Comparison of ENCODE assay signal across 12 mouse cellular contexts in genomic region chr3:94506664-94507063, GRCm38 (mm10). TPM values are rescaled to one million over a fixed set of nuclear protein-coding genes. Genes with fewer than 3 reads are reported as not detected.
DNase-seq lines count a peak whose midpoint lies in the region; ATAC-seq and TF ChIP-seq lines count a peak whose summit lies in the region.
"Had no signal": no experiment of that assay in that cellular context is flagged by ENCODE, and none has a peak within 500 bp of the region (broad histone marks: within the 10 kb centered on the region; RNA-seq: fewer than 3 reads in every experiment).

No protein-coding gene starts in this region.

- DNase-seq in thymus, postnatal 0 days (ENCODE audit: low spot score), result peak; percentile 7
- no peak for DNase-seq in thymus, postnatal 10 days (ENCODE audit: low spot score in 2 of 2)
- peak; percentile 6 for DNase-seq in adipocyte (ENCODE audit: low spot score)
- no peak for DNase-seq in frontal cortex, adult 2 months (ENCODE audit: extremely low spot score in 1 of 2, low spot score in 1 of 2)
- DNase-seq in right cerebral cortex, postnatal 4 days, result no peak
- DNase-seq in left cerebral cortex, postnatal 14 days (ENCODE audit: low spot score in 2 of 2), result no peak
- DNase-seq: gastrocnemius, postnatal 25 days; heart, postnatal 10 days; kidney, adult 18-20 months had no signal

- no peaks in the 10 kb centered on the region for H3K4me1 ChIP-seq in intestine, postnatal 0 days (replicated peaks; ENCODE audit: control insufficient read depth, insufficient read depth, low read length)
- no peaks in the 10 kb centered on the region for H3K4me1 ChIP-seq in intestine, embryonic 16.5 days (ENCODE audit: control insufficient read depth, insufficient read depth, low read length)

- H3K36me3 ChIP-seq in intestine, postnatal 0 days (ENCODE audit: control insufficient read depth, insufficient read depth), result peaks cover 35% of the 10 kb centered on the region
- H3K36me3 ChIP-seq in intestine, embryonic 16.5 days (ENCODE audit: control insufficient read depth, insufficient read depth, low read length), result peaks cover 3% of the 10 kb centered on the region

- no peaks in the 10 kb centered on the region for H3K9me3 ChIP-seq in intestine, postnatal 0 days (ENCODE audit: control insufficient read depth)
- H3K9me3 ChIP-seq in intestine, embryonic 16.5 days (ENCODE audit: control insufficient read depth, low read length), result no peaks in the 10 kb centered on the region

- 91% methylated on average over 1 of the region's 1 CpGs for WGBS in intestine, postnatal 0 days
- WGBS in intestine, embryonic 16.5 days, result 100% methylated on average over 1 of the region's 1 CpGs

- intact Hi-C loops in left cerebral cortex, postnatal 14 days (cut with DNase I), result no loop called here

- H3K27ac ChIP-seq in intestine, postnatal 0 days (ENCODE audit: low read depth, low read length), result no peak overlapping the region
- no peak overlapping the region for H3K27ac ChIP-seq in intestine, embryonic 16.5 days (ENCODE audit: low read length)

- ATAC-seq in intestine, postnatal 0 days, result no peak
- ATAC-seq in intestine, embryonic 16.5 days, result no peak

- TF ChIP-seq CTCF in intestine, postnatal 0 days (IDR thresholded peaks at IDR 0.05; ENCODE audit: low read depth), result peak; percentile 49

- no peaks in the 10 kb centered on the region for H3K27me3 ChIP-seq in intestine, postnatal 0 days (replicated peaks; ENCODE audit: control insufficient read depth, insufficient read depth, low read length)
- no peaks in the 10 kb centered on the region for H3K27me3 ChIP-seq in intestine, embryonic 16.5 days (replicated peaks; ENCODE audit: control insufficient read depth, insufficient read depth, low read length)

- H3K9ac ChIP-seq in intestine, postnatal 0 days (ENCODE audit: low read depth, low read length), result no peak overlapping the region
- no peak overlapping the region for H3K9ac ChIP-seq in intestine, embryonic 16.5 days (ENCODE audit: low read depth, low read length)

- no peak overlapping the region for H3K4me2 ChIP-seq in intestine, postnatal 0 days (replicated peaks; ENCODE audit: low read depth)
- no peak overlapping the region for H3K4me2 ChIP-seq in intestine, embryonic 16.5 days (ENCODE audit: low read depth, low read length)

- H3K4me3 ChIP-seq in intestine, postnatal 0 days (ENCODE audit: low read depth, low read length), result no peak overlapping the region
- H3K4me3 ChIP-seq in intestine, embryonic 16.5 days (ENCODE audit: low read length), result no peak overlapping the region
- H3K4me3 ChIP-seq: erythroblast, embryonic 14.5 days had no signal

RNA-seq across cellular contexts. Expression of gene Riiad1, which starts 26.5 kb away (rescaled TPM):
- 3.5 and 3.9 TPM in 2 replicates for polyA plus RNA-seq in intestine, postnatal 0 days (2015; fragmentation: Nextera tagmentation; extraction: Ambion mirVana)
- polyA plus RNA-seq in intestine, embryonic 16.5 days (2015; fragmentation: Nextera tagmentation; extraction: Ambion mirVana), result 5.4 TPM in 2 replicates
- 6.2 and 6.6 TPM in 2 replicates for polyA plus RNA-seq in thymus, postnatal 0 days (2015; fragmentation: Nextera tagmentation; extraction: Ambion mirVana)
- 3.5 and 4.6 TPM in 2 replicates for polyA plus RNA-seq in frontal cortex, adult 2 months (2012; rRNA removed)
- total RNA-seq in left cerebral cortex, postnatal 14 days (2021), result 1 to 10 TPM; 6.5 to 7.3 TPM
- polyA plus RNA-seq: erythroblast, embryonic 14.5 days had no signal

RNA-seq across cellular contexts. Expression of gene Celf3, which starts 28.6 kb away (rescaled TPM):
- polyA plus RNA-seq in intestine, postnatal 0 days (2015; fragmentation: Nextera tagmentation; extraction: Ambion mirVana), result 12.2 and 12.8 TPM in 2 replicates
- 18.8 and 24.1 TPM in 2 replicates for polyA plus RNA-seq in intestine, embryonic 16.5 days (2015; fragmentation: Nextera tagmentation; extraction: Ambion mirVana)
- 0.39 and 0.74 TPM in 2 replicates for polyA plus RNA-seq in thymus, postnatal 0 days (2015; fragmentation: Nextera tagmentation; extraction: Ambion mirVana)
- 410 and 454 TPM in 2 replicates for polyA plus RNA-seq in frontal cortex, adult 2 months (2012; rRNA removed)
- total RNA-seq in left cerebral cortex, postnatal 14 days (2021), result 100 to 1,000 TPM; 207 to 232 TPM
- total RNA-seq: gastrocnemius, postnatal 25 days; heart, postnatal 10 days had no signal
- polyA plus RNA-seq: erythroblast, embryonic 14.5 days had no signal

Comparison
In these comparisons a context has a peak if more than half of its experiments do, and no peak if none do; other contexts are left out.
1. DNase-seq: peak in thymus, postnatal 0 days (single experiment) and adipocyte (single experiment); none in thymus, postnatal 10 days (0 of 2), frontal cortex, adult 2 months (0 of 2), right cerebral cortex, postnatal 4 days (single experiment) and left cerebral cortex, postnatal 14 days (0 of 2).
2. RNA of gene Celf3, which starts 28.6 kb away (polyA plus RNA-seq): 410 to 454 TPM in frontal cortex, adult 2 months; 18.8 to 24.1 TPM in intestine, embryonic 16.5 days, 12.2 to 12.8 TPM in intestine, postnatal 0 days and 0.39 to 0.74 TPM in thymus, postnatal 0 days; every median in the first group is over 10 times any median in the second.